Mouse (Mus musculus): ENCODE measurements around the gene Lrba. TPM values are rescaled to one million over a fixed set of nuclear protein-coding genes. Genes with fewer than 3 reads are reported as not detected.
A peak's percentile ranks its signal among the peaks of the same experiment; 100 is the strongest.

The Lrba gene
- total RNA-seq, 2 experiments from 2014 or later: 23.7 to 24.0 TPM

DNA sequence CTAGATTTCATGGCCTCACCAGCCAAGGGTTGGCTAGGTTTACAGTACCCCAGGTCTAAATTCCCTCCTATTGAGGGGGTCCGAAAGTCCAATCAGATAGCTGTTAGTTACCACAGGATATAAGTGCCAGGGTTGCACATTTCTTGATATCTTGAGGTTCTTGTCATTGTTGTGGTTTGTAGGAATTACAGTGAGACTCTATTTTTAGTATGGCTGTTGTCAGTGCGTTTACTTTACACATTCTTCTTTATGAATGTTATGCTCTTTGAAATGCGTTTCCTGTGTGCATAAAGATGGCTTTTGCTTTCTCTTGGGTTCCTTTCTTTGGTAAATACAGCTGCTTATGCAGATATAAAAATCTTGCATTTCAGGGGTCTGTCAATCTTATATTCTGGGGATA lies 237.1 kb downstream of the Lrba start:
- intact Hi-C loops (cut with DNase I): no loop called here
- DNase-seq: no peak

DNA sequence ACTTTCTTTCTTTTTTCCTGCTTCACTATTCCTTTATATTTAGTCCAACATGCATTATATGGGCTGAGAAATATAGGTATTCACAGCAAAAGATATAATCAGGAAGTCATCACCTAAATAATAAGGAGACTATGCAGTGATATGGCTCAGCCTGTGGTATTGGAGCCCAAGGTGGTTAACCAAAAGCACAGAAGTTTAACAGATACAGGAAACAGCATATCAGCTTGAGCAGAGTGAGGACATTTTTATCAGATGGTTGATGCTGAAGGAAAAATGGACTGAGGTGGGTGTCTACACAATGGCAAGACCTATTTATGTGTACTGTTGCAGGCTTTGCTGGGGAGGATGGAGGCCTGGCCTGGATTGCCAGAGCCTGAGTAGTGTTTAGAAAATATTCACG lies 265.5 kb downstream of the Lrba start:
- intact Hi-C loops (cut with DNase I): no loop called here
- DNase-seq: no peak

DNA sequence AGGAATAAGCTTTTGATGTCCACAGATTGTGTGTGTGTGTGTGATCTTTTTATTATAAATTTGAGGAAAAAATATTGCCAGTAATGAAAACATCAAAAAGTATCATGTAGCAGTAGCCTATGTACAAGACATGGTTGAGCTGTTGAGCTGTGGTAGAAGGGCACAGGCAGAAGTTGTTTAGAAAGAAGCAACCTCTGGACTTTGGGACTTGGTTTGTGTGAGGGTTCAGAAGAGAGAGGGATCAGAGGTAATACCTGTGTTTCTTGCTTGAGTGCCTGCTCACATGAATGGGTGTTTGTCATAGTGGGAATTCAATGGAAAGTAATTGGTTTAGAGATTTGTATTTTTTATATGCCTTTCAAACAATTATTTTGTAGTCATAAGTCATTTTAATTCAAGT lies 276.1 kb downstream of the Lrba start:
- no peak for DNase-seq
- intact Hi-C loops (cut with DNase I): no loop called here

DNA sequence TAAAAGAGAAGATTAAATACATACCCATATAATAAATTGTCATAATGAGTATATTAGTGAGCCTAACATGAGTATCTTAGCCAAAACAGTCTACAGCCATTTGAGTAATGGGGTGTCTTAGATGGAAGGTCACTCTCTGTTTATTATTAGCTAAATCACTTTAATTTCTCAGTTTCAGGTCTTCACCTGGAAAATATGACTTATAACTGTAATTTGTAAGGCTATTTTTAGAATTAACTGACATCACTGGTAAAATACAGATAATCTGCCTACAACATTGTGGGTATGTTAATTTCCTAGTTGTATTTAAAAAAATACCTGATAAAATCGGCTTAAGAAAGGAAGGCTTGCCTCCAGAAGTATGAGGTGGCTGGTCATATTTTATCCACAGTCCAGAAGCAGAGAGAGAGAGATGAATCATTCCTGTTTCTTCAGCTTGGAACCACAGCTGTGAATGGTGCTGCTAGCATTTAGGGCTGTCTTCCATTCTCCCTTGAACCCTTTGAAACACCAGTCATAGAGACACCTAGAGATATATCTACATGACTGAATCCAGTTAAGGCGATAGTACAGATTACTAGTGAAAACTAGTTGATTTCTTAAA lies 294.1 kb downstream of the Lrba start:
- intact Hi-C loops (cut with DNase I): no loop called here

DNA sequence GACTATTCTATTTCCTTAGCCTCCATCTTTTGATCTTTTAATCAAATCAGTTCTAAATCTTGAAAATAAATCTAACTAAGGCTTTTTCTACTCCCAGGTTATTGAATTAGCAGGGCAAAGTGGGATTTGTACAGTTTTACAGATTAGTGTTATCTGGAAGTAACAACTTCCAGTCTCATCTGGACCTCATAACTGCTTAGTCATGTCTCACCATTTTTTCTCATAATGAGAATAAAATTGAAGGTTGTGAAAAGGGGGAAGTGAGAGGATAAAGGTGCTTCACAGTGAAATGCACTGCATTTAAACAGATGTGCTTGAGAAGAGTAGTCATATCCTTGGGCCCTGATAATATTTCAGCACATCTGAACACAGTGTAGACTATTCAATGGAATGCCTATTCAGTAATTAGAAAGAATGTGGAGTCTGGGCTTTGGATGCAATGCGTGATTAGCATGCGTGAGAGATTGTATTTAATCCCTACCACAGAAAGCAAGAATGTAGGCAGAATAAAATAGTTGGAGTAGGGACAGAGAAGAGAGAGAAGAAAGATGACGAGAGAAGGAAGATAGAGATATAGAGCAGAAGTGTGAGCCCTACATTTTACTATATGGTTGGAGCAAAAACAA lies 298.5 kb downstream of the Lrba start:
- DNase-seq: no peak
- intact Hi-C loops (cut with DNase I): no loop called here

More for the DNA sequence above, 294.1 kb downstream of the Lrba start:
- no peak for DNase-seq

DNA sequence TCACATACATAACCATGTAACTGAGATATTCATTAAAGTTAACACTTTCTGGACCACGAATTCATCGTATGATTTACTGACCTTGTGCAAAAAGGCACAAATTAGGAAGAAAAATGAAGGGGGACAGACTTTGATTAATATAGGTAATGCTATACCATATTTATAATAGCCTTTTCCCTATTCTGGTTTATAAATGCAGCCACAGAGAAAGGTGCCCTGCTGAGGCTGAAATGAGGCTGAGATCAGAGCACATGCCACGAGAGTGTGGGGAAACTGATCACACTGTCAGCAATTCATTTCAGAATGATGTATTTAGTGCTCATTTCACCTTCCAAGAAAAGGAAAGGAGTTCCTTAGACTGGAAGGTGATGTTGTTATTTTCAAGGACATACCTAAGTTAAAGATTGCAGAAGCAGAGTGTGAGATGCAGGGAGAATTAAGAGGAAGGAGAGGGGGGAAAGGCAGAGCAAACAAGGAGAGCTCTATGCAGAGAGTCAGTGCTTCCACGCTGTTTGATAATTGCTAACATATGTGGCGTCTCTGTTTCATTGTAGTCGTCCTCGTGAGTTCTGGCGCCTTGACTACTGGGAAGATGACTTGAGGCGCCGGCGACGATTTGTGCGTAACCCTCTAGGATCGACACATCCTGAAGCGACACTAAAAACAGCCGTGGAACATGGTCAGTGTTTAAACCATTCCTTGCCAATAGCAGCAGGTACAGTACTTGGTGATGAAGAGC lies 307.2 kb downstream of the Lrba start:
- no peak for DNase-seq
- intact Hi-C loops (cut with DNase I): no loop called here

DNA sequence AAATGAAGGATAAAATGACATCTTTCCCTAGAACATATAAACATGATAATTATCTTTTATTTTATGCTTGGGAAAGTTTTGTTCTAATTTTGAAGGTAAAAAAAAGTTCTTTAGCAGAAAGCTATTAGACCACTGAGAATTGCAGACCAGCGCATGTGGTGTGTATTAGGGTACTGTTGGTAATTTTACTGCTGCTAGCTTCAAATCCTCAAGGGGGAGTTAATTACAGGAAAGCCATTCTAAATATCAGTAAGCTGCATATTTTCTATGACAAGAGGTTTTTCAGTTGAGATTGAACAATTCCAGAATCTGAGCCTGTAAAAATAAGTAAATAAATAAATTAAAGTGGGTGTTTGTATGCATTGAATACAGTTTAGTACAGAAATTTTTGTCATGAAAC lies 312.3 kb downstream of the Lrba start:
- DNase-seq: no peak
- intact Hi-C loops (cut with DNase I): no loop called here

DNA sequence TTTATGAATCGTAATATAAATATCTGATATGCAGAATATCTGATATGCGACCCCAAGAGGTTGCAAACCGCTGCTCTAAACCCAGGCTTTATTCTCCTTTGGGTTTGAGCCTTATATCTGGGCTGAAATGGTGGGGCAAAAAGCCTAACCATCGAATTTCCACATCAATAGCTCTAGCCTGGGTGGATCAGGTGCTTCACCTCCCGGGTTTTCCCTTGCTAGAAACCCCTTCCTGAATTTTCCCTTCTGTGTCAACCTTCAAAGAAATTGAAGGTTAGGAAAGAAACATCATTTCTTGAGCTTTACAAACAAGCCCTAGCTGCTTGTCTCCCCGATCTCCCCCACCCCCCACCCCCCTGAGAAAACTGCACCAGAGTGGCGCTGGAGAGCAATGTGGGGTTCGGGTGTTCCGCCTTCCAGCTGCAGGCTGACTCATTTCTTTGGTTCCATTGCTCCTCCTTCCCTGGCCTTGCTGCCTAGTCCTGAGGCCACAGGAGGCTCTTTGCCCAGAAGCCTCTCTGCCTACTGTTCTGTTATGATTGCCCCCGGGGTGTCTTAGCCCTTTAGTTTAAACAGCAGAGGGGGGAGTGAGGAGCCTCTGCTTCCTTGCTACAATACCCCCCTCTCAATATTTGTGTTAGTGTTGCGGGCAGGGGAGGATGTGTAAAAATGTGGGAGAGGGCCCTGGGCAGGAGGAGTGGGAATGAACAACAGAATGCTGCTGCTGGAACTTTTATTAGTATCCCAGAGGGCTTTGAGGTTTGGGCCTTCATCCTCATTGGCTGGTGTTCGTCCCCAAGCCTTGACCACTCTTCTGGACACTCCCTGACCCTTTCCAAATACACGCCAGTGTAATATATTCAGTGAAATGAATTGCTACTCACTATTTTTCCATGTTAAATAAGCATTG lies 314.4 kb downstream of the Lrba start:
- intact Hi-C loops (cut with DNase I): no loop called here
- DNase-seq: no peak

DNA sequence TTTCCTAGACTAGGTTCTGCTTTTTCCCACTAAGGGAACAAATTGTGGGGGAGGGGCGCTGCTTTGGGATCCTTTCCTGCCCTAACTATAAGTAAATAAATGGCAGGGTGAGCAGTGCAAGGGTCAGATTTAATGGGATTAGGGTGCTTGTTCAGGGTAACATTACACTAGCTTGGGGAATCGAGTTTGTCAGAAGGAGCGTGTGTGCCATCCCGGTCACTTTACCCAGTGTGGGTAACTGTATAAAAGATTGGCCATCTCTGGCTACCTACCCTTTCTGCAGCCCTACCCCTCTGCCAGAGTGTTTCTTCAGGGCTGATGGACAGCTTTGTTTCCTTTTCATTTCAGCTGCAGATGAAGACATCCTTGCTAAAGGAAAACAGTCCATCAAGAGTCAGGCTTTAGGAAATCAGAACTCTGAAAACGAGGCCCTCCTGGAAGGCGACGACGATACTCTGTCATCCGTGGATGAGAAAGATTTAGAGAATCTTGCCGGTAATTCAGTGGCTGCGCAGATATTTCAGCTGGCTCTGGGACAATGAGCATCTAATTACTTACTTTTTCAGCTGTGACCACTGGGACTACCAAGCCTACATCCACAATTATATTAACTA lies 315.2 kb downstream of the Lrba start:
- intact Hi-C loops (cut with DNase I): no loop called here
- DNase-seq: no peak

DNA sequence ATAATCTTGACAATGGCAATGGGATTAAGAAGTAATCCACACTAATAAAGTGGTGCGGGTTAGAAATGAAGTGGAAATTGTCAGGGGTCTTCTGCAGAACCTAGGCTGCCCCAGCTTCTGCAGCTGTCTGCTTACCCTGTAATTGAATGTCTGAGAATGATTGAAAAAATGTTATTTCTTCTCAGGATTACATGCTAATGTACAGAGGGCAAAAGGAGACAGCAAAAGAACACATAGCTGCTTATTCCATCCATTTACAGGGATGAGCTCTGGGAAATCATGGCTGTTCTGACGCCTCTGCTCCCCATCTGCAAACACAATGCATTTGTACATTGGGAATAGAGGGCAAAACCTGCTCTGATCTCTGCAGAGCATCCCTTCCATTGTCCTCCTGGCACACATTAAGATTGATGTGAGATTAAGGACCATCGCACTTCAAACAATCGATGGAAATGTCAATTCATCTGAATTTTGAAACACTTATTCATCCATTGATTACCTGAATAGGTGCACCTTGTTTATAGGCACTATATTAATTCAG lies 316.7 kb downstream of the Lrba start:
- DNase-seq: no peak
- intact Hi-C loops (cut with DNase I): no loop called here

DNA sequence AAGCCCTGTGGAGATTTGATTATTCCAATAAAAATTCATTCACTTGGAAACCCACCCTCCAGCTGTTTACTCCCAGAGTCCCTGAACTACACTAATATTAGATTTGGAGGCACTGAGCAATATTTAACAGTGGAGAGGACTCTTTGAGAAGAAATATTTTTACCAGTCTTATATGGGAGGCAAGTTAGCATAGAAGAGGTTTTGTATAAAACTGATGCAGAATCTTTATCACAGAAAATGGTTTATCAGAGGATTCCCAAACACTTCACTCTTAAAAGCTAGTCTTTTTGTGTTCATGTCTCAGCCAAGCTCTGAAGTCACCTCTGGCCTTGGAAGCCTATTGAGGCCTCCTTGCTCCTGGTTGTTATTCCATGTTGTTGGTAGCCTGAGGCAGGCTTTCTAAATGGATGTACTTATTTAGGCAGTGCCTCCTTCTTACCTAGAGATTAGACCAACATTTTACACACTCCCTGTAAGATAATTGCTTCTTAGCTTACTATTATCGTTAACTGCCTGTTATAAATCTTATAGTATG lies 317.4 kb downstream of the Lrba start:
- intact Hi-C loops (cut with DNase I): no loop called here
- DNase-seq: no peak

DNA sequence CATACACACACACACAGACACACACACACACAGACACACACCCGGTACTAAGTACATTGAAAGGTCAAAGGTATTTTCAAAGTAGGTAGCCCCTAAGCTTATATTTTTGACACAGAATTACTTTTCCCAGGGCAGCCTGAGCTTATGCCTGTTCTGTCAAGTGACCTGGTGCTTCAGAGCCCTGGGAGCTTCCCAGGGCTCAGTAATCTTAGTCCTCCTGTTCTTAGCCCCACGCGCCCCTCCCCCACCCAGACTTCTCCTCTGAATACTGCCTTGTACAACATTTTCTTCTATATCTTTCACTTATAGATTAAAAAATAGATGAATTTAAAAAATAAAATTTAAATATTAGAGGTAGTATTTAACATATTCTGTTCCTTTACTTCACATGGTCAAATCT lies 320.3 kb downstream of the Lrba start:
- intact Hi-C loops (cut with DNase I): loop anchor here (5.0 kb wide), 1 partner anchor 218 kb away; no protein-coding TSS in a partner anchor
- no peak for DNase-seq

DNA sequence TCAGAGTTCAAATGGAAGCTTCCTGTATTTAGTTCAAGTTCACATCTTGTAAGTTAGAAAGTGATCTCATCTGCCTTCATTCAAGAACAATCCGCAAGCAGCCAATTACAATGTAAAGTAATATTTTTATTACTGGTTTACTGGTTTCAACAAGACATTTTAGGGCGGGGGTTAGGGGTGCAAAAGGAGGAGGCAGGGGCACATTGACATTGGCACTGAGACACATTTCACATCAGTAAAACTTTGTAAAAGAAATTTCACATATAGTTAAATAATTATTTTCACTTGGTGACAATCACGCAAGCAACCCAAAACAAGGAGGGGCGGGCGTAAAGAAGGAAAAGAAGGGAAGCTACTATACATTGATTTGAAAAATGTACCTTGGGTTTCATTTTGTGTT lies 321.5 kb downstream of the Lrba start:
- DNase-seq: peak in 1 of 2 experiments; percentile 26
- intact Hi-C loops (cut with DNase I): loop anchor here (5.0 kb wide), 1 partner anchor 216 kb away; no protein-coding TSS in a partner anchor

DNA sequence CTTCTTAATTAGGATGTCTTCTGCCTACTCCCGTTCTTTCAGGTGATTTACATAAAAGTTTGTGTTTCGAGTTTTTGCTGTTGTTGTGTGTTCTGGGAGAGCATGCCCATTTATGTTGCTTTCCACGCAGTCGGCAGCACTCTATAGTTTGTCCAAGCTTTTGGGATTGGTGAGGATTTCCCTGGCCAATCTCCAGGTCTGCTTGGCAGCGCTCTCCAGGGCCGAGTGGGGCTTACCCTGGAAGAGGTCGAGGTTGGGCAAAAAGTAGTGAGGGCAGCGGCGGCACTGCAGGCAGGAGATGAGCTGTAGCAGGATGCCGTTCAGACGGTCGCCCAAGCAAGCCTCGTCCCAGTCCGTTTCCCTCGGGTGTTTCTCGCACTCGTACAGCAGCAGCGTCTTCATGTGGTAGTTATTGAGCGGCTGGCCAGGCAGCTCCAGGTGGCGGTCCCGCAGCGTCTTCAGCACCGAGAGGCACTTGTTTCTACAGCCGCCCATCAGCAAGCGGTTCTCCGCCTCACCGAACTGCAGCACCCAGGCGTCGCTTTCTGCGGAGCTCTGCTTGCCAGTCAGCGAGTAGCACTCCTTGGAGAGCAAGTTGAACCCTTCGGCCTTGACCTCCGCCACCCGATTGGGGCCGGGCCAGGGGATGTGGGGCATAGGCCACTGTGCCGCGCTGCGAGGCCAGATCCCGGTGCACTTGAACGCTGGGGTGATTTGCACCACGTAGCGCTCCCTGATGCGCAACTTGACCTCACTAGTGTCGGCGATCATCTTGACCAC lies 322.2 kb downstream of the Lrba start:
- intact Hi-C loops (cut with DNase I): loop anchor here (5.0 kb wide), 1 partner anchor 216 kb away; no protein-coding TSS in a partner anchor
- DNase-seq: peak; percentile 27 to 51

DNA sequence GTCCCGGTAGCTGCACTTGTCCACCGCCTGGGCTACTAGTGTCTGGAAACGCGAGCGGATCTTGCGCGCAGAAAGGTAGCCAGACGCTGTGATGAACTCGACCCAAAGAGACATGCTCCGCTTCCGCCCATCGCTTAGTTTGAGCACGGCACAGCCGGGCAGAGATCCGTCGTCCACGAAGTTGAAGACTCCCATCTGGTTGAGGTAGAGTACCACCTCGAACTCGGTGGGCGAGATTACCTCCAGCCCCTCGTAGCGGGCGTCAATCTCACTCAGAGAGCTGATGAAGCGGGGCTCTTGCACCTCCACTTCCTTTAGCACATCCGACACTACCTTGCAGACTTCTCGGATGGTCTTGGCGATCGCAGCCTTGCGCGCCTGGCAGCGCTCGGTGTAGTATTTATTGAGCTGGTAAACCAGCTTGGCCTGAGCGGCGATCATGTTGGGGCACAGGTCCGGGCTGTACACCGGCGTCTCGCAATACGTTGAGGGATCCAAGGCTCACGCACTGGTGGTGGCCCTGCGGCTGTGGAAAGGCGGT lies 322.8 kb downstream of the Lrba start:
- intact Hi-C loops (cut with DNase I): loop anchor here (5.0 kb wide), 1 partner anchor 215 kb away; no protein-coding TSS in a partner anchor
- DNase-seq: no peak

DNA sequence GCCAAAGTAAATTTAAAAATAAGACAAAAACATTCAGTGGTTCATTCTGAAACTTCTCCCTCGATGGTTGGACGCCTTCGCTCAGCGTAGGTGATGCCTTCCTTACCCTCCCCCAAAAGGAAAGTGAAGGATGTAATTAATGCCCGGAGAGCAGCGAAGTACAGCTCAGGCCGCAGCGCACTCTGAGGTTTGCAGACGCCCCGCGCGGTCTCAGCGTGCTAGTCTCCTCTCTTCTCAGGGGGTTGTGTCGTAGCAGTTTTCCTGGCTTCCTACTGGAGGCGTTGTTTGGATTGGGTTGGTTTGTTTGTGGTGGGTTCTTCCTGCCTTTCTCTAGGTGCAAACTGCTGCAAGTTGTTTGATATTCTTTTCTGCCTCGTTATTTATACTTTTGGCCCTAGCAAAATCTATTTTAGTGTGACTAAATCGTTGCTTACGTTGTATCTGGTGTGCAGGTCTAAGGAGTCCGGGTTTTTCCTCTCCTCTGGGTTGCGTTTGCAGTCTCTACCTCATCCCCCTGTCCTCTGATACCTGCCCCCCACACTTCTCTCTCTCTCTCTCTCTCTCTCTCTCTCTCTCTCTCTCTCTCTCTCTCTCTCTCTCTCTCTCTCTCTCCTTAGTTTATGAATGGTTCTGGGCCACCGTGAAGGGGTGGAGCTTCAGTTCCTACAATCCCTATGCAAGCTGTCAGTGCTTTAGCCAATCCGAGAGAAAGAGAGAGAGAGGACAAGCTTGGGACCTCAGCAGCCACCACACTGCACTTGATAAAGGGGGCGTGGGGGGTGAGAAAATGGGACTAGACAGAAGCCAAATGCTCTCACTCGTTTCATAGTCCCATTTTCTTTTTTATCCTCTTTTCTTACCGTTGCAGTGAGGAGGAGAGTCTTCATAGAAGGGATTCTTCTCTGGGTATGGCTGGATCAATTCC lies 323.9 kb downstream of the Lrba start, which contains the start of gene Mab21l2:
Gene Mab21l2, minus strand, starts transcription at position 539 of the 925 bp plus-strand sequence.
- DNase-seq: no peak
- intact Hi-C loops (cut with DNase I): loop anchor here (5.0 kb wide), 1 partner anchor 214 kb away; no protein-coding TSS in a partner anchor

DNA sequence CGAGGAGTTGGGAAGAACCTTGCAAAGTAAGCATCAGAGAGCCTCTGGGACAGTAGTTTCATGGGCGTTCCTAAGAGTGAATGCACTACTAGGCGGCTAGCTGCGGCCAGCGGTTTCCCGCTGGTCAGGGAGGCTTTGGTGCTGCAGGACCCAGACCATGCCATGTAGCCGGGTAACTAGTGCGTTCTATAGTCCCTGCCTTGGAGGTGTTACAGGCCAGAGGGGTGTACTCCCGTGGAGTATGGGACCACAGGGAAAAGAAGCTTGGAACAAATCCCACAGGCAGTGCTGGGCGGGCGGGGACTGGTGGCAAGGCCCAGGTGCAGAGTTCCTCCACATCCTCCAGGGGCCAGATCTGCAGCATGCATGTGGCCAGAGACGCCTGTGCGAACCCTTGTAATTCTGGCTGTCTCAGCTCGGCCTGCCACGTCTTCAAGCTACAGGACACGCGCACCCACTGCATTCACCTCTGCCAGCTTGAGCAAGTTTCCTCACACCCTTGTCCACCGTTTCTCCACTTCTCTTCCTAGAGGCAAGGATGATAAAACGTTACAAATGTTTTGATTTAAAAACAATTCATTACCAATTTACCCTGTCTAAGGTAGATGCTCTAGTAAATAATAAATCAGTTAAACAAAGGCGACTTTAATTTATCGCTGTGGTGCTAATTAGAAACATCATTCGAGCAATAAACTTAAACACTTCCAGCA lies 326.0 kb downstream of the Lrba start:
- intact Hi-C loops (cut with DNase I): no loop called here

More for the DNA sequence above, 326.0 kb downstream of the Lrba start:
- DNase-seq: no peak

Measured in heart, postnatal 36 days (tissue).